Mouse (Mus musculus): ENCODE results near the gene Rab17. TPM values are rescaled to one million over a fixed set of nuclear protein-coding genes. Genes with fewer than 3 reads are reported as not detected.
A peak's percentile ranks its signal among the peaks of the same experiment; 100 is the strongest.

Gene Rab17
- total and polyA plus RNA-seq, 3 experiments = not detected

DNA sequence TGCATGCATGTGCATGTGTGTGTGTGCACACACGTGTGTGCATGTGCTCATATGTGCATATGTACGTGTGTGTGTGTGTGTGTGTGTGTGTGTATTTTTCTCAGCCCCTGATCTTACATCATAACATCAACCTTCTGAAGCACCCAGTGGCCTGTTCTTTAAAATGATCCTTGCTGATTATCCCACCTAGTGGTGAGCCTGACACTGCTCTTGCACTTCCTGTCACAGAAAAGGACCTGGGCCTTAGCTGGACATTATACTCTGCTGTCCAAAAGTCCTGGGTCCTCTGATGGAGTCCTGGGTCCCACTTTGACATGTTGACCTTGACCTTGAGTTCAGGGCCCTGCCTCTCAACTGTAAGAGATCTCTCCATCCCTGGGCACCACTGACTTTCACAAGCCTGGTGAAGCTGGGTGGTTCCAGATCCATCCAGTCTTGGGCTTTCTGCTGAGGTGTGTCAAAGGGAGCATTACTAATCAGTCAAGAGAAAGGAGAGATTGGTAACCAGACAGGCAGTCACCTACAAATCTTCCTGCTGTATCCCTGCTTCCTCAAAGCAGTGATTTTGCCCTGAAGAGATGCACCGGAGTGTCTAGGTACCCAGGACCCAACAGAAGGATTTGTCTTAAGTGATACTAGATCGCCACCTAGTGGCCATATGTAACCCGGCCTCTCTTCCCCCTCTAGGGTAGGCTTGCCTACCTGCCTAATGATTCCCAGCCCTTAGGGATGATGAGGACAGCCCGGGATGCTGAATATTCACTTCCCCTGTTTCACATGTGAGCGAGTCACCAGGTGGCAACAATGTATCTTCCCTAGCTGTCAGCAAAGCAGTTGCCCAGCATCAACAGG, 13.0 kb downstream of the Rab17 start:
- Histone ChIP-seq H3K27me3 (ENCODE audit: control insufficient read depth in 1 of 2, insufficient read depth in 2 of 2, low read length in 2 of 2) (no peaks in the 10 kb centered on the region), H3K9ac (ENCODE audit: control insufficient read depth, low read depth, low read length, poor library complexity, severe bottlenecking) (no peak overlapping the region), H3K4me1 (ENCODE audit: control insufficient read depth in 1 of 2, insufficient read depth in 2 of 2, low read length in 2 of 2) (no peaks in the 10 kb centered on the region), H3K79me2 (ENCODE audit: control insufficient read depth, insufficient read depth, low read length, poor library complexity) (no peaks in the 10 kb centered on the region), H3K9me3 (replicated peaks; ENCODE audit: insufficient read depth, low read length) (no peaks in the 10 kb centered on the region), H3K4me3 (ENCODE audit: control insufficient read depth in 1 of 2, insufficient read depth in 1 of 2, low read depth in 2 of 2, low read length in 2 of 2) (no peak overlapping the region), H3K36me3 (ENCODE audit: control insufficient read depth in 1 of 2, insufficient read depth in 2 of 2, low read length in 2 of 2) (no peaks in the 10 kb centered on the region), H3K27ac (ENCODE audit: control insufficient read depth, low read depth, low read length) (no peak overlapping the region)
- TF ChIP-seq SMC3 (IDR thresholded peaks at IDR 0.05; ENCODE audit: low read depth, low read length) (peak; percentile 50), TAL1 (IDR thresholded peaks at IDR 0.05; ENCODE audit: low read length) (no peak), RAD21 (IDR thresholded peaks at IDR 0.05; ENCODE audit: low read depth, low read length) (peak; percentile 60), CTCF (IDR thresholded peaks at IDR 0.05 in 2 of 3, conservative IDR thresholded peaks at IDR 0.05 in 1 of 3; ENCODE audit: control insufficient read depth in 1 of 3, insufficient read depth in 1 of 3, low read depth in 2 of 3, low read length in 3 of 3, poor library complexity in 1 of 3, severe bottlenecking in 1 of 3) (peak; percentile 53 to 64 (median 64))
- peak; percentile 31 for DNase-seq (ENCODE audit: low read depth, low spot score)

DNA sequence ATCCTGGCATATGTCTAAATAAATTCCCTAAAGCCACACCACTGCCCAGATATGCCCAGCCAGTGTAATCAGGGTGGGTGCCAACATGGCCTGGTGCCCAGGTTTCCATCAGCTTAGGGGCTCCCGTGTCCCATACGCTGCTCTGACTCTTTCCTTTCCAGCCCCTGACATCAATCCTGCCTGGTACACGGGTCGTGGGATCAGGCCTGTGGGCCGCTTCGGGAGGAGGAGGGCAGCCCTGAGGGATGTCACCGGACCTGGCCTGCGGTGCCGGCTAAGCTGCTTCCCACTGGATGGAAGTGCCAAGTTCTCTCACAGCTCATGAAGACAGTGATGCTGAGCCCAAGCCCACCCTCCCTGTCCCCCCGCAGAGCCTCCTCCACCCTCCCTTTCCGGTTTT, 15.8 kb downstream of the Rab17 start:
- Histone ChIP-seq H3K27ac (ENCODE audit: control insufficient read depth, low read depth, low read length) (no peak overlapping the region), H3K27me3 (ENCODE audit: control insufficient read depth in 1 of 2, insufficient read depth in 2 of 2, low read length in 2 of 2) (no peaks in the 10 kb centered on the region), H3K9me3 (replicated peaks; ENCODE audit: insufficient read depth, low read length) (no peaks in the 10 kb centered on the region), H3K4me1 (ENCODE audit: control insufficient read depth in 1 of 2, insufficient read depth in 2 of 2, low read length in 2 of 2) (no peaks in the 10 kb centered on the region), H3K9ac (ENCODE audit: control insufficient read depth, low read depth, low read length, poor library complexity, severe bottlenecking) (no peak overlapping the region), H3K4me3 (ENCODE audit: control insufficient read depth in 1 of 2, insufficient read depth in 1 of 2, low read depth in 2 of 2, low read length in 2 of 2) (no peak overlapping the region), H3K36me3 (ENCODE audit: control insufficient read depth in 1 of 2, insufficient read depth in 2 of 2, low read length in 2 of 2) (no peaks in the 10 kb centered on the region), H3K79me2 (ENCODE audit: control insufficient read depth, insufficient read depth, low read length, poor library complexity) (no peaks in the 10 kb centered on the region)
- no peak for DNase-seq (ENCODE audit: low read depth, low spot score)
- TF ChIP-seq EP300 (IDR thresholded peaks at IDR 0.05; ENCODE audit: low read depth in 1 of 2, low read length in 2 of 2) (no peak), ZKSCAN1 (IDR thresholded peaks at IDR 0.05; ENCODE audit: low read depth, low read length) (no peak), CHD1 (IDR thresholded peaks at IDR 0.05; ENCODE audit: low read depth, low read length) (no peak), TAL1 (IDR thresholded peaks at IDR 0.05; ENCODE audit: low read length) (no peak)

DNA sequence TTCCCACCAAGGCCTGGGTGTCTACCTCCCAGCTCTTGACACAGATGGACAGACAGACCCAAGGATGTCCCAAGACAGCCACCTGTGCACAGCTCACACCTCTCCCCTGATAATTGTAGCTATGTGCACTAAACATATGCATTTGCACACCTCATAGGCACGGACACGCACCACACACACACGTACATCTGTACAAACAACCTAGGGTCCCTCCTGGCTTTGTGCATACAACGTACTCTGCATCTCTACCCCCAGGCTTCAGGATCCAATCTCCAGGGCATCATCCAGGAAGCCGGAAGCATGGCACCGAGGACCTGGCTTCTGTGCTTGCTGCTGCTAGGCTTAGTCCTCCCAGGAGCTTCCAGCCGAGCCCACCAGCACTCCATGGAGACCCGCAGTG, 16.7 kb downstream of the Rab17 start, which contains the start of gene Prlh:
TSS of gene Prlh (plus strand) at position 301 of the 400 bp plus-strand sequence.
- Histone ChIP-seq H3K4me1 (ENCODE audit: control insufficient read depth in 1 of 2, insufficient read depth in 2 of 2, low read length in 2 of 2) (no peaks in the 10 kb centered on the region), H3K27me3 (ENCODE audit: control insufficient read depth in 1 of 2, insufficient read depth in 2 of 2, low read length in 2 of 2) (no peaks in the 10 kb centered on the region), H3K79me2 (ENCODE audit: control insufficient read depth, insufficient read depth, low read length, poor library complexity) (no peaks in the 10 kb centered on the region), H3K27ac (ENCODE audit: control insufficient read depth, low read depth, low read length) (no peak within 1 kb of the TSS), H3K4me3 (ENCODE audit: control insufficient read depth in 1 of 2, insufficient read depth in 1 of 2, low read depth in 2 of 2, low read length in 2 of 2) (no peak within 1 kb of the TSS), H3K9me3 (replicated peaks; ENCODE audit: insufficient read depth, low read length) (no peaks in the 10 kb centered on the region), H3K9ac (ENCODE audit: control insufficient read depth, low read depth, low read length, poor library complexity, severe bottlenecking) (no peak within 1 kb of the TSS), H3K36me3 (ENCODE audit: control insufficient read depth in 1 of 2, insufficient read depth in 2 of 2, low read length in 2 of 2) (no peaks in the 10 kb centered on the region)
- no peak for TF ChIP-seq ZMIZ1 (IDR thresholded peaks at IDR 0.05; ENCODE audit: low read depth, low read length)
- no peak for TF ChIP-seq EP300 (IDR thresholded peaks at IDR 0.05; ENCODE audit: low read depth in 1 of 2, low read length in 2 of 2)
- no peak for DNase-seq (ENCODE audit: low read depth, low spot score)

All from MEL (cell line).